Mouse (Mus musculus) midbrain, embryonic 11.5 days (tissue): ENCODE data around the gene Nt5m. TPM values are rescaled to one million over a fixed set of nuclear protein-coding genes. Genes with fewer than 3 reads are reported as not detected.

Experiments used
- ATAC-seq: fragments of 200-750 bp; cut with Nextera tagmentation; 2 replicates; pipeline ENCODE4 v1.8.0; 2017; ENCODE audit warnings: moderate TSS enrichment, moderate library complexity; ENCODE audit not compliant: low FRiP score
- DNase-seq: peaks from one replicate; pipeline ENCODE4 v3.0.0; 2015; ENCODE audit warnings: low spot score; ENCODE audit errors: missing footprints
- H3K27ac ChIP-seq: fragments of 300-500 bp; sonication (generic); 2 replicates; pipeline ENCODE4 v1.5.1; 2014; ENCODE audit warnings: low read depth, low read length
- H3K27me3 ChIP-seq: fragments of 300-500 bp; sonication (generic); 2 replicates; pipeline ENCODE4 v1.6.1; 2014; ENCODE audit warnings: mild to moderate bottlenecking, low read length, moderate library complexity, mixed read lengths; ENCODE audit not compliant: control insufficient read depth, insufficient read depth
- H3K36me3 ChIP-seq: fragments of 300-500 bp; sonication (generic); 2 replicates; pipeline ENCODE4 v1.6.1; 2014; ENCODE audit warnings: mild to moderate bottlenecking, low read length, moderate library complexity, mixed read lengths; ENCODE audit not compliant: control insufficient read depth, insufficient read depth
- H3K4me1 ChIP-seq: fragments of 300-500 bp; sonication (generic); 2 replicates; pipeline ENCODE4 v1.6.1; 2014; ENCODE audit warnings: low read length; ENCODE audit not compliant: control insufficient read depth, insufficient read depth
- H3K4me2 ChIP-seq: fragments of 300-500 bp; sonication (generic); 2 replicates; pipeline ENCODE4 v1.6.1; 2014; ENCODE audit warnings: mild to moderate bottlenecking, moderate library complexity
- H3K4me3 ChIP-seq: fragments of 300-500 bp; sonication (generic); 2 replicates; pipeline ENCODE4 v1.5.1; 2014; ENCODE audit warnings: low read depth, low read length
- H3K9ac ChIP-seq: fragments of 300-500 bp; sonication (generic); 2 replicates; pipeline ENCODE4 v1.6.1; 2014; ENCODE audit warnings: low read length
- H3K9me3 ChIP-seq: fragments of 300-500 bp; sonication (generic); 2 replicates; pipeline ENCODE4 v1.6.1; 2016; ENCODE audit warnings: low read length; ENCODE audit not compliant: control insufficient read depth
- WGBS: fragments of 180-500 bp; shearing (Covaris S2); extraction: QIAGEN DNeasy Blood & Tissue Kit; methylation state at CpG from one replicate; pipeline ENCODE4 v1.1.7; 2014; 5-methylcytosine and 5-hydroxymethylcytosine counted together
- polyA plus RNA-seq: library from polyadenylated mRNA; unstranded; fragments of >200 nt; fragmentation: Nextera tagmentation; extraction: Ambion mirVana; gene quantifications from 2 replicates; pipeline ENCODE4 v1.2.1, GENCODE M21; 2014

Nt5m gene
- polyA plus RNA-seq, 1 experiment from 2014 or later: 38.8 TPM

DNA sequence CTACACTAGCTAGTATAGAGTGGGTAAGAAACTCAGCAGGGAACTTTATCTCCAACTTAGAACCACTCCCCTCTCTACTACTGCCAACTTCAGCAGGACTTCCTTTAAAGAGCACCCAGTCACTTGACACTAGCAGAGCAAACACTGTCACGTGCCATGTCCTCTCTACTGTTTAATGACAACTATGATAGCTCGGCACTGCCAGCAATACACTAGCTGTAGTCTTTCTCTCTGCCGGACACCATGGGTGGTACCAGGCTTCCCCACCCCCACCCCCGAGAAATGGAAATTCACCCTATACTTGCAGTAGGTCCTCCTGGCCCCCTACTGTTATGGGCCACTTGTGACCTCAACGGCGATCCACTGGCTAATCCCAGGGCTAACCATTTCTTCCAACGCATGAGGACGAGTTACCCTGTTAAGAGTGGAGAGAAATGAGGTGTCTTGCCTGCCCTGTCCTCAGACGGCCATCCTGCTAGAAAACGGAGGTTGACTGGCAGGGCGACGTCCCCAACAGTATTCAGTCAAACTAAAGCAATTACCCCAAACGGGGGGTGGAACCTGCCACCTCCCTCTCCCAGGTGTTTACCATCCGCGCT, 30.1 kb upstream of the Nt5m start:
- no peak for DNase-seq
- ATAC-seq: peak; percentile 51

DNA sequence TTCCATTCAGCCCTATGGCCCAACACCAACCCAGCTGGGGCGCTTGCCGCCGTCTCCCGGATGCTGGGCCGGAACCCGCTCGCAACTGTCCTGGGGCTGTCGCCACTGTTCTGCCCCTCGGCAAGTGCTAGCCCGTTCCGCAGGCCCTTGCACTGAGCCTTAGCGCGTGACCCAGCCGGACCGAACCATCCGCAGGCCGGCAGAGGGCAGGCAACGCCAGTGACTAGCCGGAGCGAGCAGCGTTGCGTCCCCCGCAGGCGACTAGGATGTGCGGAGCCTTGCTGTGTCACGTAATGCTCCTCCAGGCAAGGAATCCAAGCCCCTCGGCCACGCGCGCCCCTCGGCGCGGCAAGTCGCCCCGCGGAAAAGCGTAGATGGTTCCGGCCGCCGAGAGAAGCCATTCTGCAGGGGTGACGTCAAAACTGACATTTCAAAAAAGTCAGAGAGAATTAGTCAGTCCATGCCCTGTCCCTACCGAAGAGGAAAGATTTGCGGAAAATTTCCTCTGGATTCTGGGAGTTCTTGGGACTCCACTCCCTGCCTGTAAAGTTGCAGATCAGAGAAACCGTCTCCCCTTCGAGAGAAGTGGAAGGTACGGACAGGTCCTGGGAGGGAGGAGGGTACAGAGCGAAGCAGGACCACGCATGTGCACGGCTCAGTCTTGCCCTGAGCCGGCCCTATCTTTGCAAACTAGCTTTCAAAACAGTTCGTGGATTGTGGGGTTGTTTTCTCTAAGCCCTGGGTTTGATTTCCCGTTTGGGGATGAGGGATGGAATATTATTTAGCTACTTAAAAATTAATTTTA, 29.4 kb upstream of the Nt5m start, which contains the start of gene Flcn:
Gene Flcn, minus strand, starts transcription at position 347 of the 805 bp plus-strand sequence.
- Histone ChIP-seq H3K4me3 (peak within 1 kb of the TSS; percentile 70), H3K27ac (peak within 1 kb of the TSS; percentile 97), H3K9me3 (no peaks in the 10 kb centered on the region), H3K4me1 (peaks cover 9% of the 10 kb centered on the region), H3K4me2 (peak within 1 kb of the TSS; percentile 81), H3K27me3 (no peaks in the 10 kb centered on the region), H3K36me3 (peaks cover 7% of the 10 kb centered on the region; the same call in 1 of the 2 replicates), H3K9ac (peak within 1 kb of the TSS; percentile 97)
- WGBS: under 1% methylated on average over 52 of the region's 52 CpGs
- peak; percentile 99 for DNase-seq
- ATAC-seq: peak; percentile 96

More for the DNA sequence above, 30.1 kb upstream of the Nt5m start:
- peak overlapping the region; percentile 97 for H3K27ac ChIP-seq
- H3K9me3 ChIP-seq: no peaks in the 10 kb centered on the region
- H3K36me3 ChIP-seq: peaks cover 10% of the 10 kb centered on the region
- H3K4me3 ChIP-seq: peak overlapping the region; percentile 70
- H3K9ac ChIP-seq: peak overlapping the region; percentile 97
- under 1% methylated on average over 15 of the region's 15 CpGs for WGBS
- peak overlapping the region; percentile 81 for H3K4me2 ChIP-seq
- H3K4me1 ChIP-seq: peaks cover 9% of the 10 kb centered on the region
- no peaks in the 10 kb centered on the region for H3K27me3 ChIP-seq

DNA sequence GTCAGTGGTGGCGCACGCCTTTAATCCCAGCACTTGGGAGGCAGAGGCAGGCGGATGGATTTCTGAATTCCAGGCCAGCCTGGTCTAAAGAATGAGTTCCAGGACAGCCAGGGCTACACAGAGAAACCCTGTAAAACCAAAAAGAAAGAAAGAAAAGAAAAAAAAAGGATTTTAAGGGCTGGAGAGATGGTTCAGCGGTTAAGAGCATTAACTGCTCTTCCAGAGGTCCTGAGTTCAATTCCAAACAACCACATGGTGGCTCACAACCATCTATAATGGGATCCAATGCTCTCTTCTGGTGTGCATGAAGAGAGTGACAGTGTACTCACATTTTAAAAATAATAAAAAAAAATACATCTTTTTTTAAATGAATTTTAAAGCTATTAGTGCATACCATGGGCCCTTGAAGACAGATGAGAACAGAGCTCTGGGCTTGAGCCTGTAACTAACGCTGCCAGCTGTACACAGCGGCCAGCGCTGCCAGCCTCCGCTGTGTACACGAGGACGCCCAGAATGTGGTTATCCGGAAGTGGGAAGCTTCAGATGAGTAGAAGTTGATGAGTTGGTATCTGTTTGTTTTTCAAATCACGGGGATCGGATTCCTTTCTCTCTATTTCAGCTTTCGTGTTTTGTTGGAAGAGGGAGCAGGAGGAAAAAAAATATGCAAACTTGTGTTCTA, 28.6 kb upstream of the Nt5m start:
- Histone ChIP-seq H3K4me2 (peak overlapping the region; percentile 81), H3K27me3 (no peaks in the 10 kb centered on the region), H3K4me3 (peak overlapping the region; percentile 70), H3K27ac (peak overlapping the region; percentile 97; the same call in 1 of the 2 replicates), H3K36me3 (0 out of 2 replicates have a peak, but pooled peaks cover 4% of the 10 kb centered on the region), H3K9me3 (no peaks in the 10 kb centered on the region), H3K9ac (peak overlapping the region; percentile 97), H3K4me1 (peaks cover 9% of the 10 kb centered on the region)
- DNase-seq (no peak), ATAC-seq (no peak)
- 64% methylated on average over 14 of the region's 14 CpGs for whole genome bisulfite sequencing

DNA sequence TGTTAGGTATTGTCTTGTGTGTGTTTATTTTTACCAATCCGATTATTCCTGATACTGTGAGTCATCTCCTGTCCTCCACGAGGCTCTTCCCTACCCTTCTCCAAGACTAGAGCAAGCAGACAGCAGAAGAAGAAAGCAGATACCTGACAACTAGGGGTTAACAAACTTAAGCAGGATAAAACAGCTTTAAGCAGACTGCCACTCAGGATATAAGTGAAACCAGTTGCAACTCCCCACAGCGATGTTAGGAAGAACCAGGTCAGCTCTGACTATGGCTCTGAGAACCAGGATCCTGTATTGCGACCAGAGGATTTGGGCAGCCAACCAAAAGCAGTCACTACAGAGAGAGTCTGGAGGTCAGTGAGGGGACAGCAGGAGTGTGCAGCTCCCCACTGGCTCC, 28.0 kb upstream of the Nt5m start:
- Histone ChIP-seq H3K9ac (no peak overlapping the region), H3K9me3 (no peaks in the 10 kb centered on the region), H3K4me3 (no peak overlapping the region), H3K27ac (no peak overlapping the region), H3K27me3 (no peaks in the 10 kb centered on the region), H3K4me1 (peaks cover 9% of the 10 kb centered on the region), H3K4me2 (no peak overlapping the region), H3K36me3 (0 out of 2 replicates have a peak, but pooled peaks cover 5% of the 10 kb centered on the region)
- no peak for ATAC-seq
- 72% methylated on average over 4 of the region's 4 CpGs for WGBS
- no peak for DNase-seq

DNA sequence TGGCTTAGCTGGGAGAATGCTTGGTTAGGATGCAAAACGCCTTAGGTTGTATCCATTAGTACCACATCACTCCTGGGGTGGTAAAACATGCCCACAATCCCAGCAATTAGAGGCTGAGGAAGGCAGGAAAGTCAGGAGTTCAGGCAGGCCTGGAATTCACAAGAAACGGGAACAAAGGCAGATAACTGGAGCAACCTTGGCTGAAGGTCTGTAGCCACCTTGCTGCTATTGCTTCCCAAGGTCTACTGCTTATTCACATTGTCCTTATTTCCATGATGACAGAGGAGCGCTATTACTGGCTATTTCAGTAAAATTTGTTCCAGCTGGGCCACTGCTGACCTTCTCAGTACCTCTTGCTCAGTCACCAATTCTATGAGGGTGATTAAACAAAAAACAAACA, 26.0 kb upstream of the Nt5m start:
- H3K4me2 ChIP-seq: no peak overlapping the region
- H3K27me3 ChIP-seq: no peaks in the 10 kb centered on the region
- no peaks in the 10 kb centered on the region for H3K9me3 ChIP-seq
- H3K4me1 ChIP-seq: peaks cover 9% of the 10 kb centered on the region
- WGBS: 79% methylated on average over 3 of the region's 3 CpGs
- ATAC-seq (no peak), DNase-seq (no peak)
- no peak overlapping the region for H3K27ac ChIP-seq
- H3K9ac ChIP-seq: no peak overlapping the region
- peaks cover 10% of the 10 kb centered on the region; the same call in 1 of the 2 replicates for H3K36me3 ChIP-seq
- no peak overlapping the region for H3K4me3 ChIP-seq

DNA sequence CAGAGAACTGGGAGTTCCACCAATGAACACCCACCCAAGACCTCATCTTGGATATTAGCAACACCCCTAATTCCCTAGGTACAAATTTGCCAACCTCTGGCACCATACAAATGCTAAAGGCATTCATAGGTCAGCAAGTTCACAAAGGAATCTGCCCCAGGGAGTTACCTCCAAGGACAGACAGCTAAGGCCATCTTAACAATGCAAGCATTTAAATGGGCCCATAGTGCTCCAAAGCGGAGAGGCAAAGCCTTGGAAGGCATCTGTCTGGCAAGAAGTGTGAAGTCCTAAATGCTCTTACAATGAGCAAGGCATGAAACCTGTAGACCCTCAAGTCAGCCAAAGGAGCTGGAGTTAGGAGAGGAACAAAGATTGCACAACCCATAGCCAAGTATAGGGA, 24.9 kb upstream of the Nt5m start:
- Histone ChIP-seq H3K9ac (no peak overlapping the region), H3K9me3 (no peaks in the 10 kb centered on the region), H3K27ac (no peak overlapping the region), H3K4me3 (no peak overlapping the region), H3K27me3 (no peaks in the 10 kb centered on the region), H3K4me2 (no peak overlapping the region), H3K36me3 (peaks cover 17% of the 10 kb centered on the region), H3K4me1 (no peaks in the 10 kb centered on the region)
- DNase-seq (no peak), ATAC-seq (no peak)
- 72% methylated on average over 1 of the region's 1 CpGs for WGBS

DNA sequence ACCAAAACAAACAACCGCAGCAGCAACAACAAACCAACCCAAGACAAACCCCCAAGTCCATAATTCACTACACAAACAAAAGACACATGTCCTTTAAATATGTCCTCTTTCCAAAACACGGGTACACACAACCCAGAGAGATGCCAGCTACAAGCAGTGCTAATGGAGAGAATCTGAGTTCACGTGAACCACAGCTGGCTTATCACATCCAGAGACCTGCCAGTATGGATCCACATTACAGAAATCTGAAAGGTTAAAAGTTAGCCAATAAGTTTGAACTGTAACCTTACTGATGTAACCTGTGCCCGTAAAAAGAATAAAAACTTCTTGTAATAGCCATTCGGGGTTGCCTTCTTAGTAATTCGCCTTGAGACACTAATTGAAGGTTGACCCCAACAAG, 24.3 kb upstream of the Nt5m start:
- 92% methylated on average over 6 of the region's 6 CpGs for WGBS

DNA sequence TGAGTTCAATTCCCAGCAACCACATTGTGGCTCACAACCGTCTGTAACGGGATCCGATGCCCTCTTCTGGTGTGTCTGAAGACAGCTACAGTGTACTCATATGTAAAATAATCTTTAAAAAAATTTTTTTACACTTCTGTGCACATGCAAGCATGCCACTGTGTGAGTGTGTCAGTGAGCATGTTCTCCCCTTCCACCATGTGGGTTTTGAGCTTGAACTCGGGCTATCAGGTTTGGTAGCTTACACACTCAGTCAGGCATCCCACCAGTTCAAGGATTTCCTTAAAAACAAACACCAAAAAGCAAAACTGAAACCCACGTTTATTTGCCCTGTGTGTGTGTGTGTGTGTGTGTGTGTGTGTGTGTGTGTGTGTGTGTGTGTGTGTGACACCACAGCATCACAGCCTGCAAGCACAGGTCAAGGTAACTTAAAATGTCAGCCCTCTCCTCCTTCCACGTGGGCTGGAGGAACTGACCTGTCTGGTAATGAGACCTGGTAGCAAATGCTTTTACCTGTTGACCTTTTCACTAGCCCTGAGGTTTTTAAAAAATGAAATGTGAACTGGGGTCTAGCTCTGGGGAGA, 23.7 kb upstream of the Nt5m start:
- no peak for DNase-seq
- H3K27me3 ChIP-seq: no peaks in the 10 kb centered on the region
- no peak overlapping the region for H3K9ac ChIP-seq
- no peak overlapping the region for H3K4me3 ChIP-seq
- no peak overlapping the region for H3K4me2 ChIP-seq
- H3K9me3 ChIP-seq: no peaks in the 10 kb centered on the region
- ATAC-seq: no peak
- WGBS: 89% methylated on average over 6 of the region's 6 CpGs
- H3K36me3 ChIP-seq: peaks cover 27% of the 10 kb centered on the region
- no peak overlapping the region for H3K27ac ChIP-seq
- no peaks in the 10 kb centered on the region for H3K4me1 ChIP-seq

More for the DNA sequence above, 24.3 kb upstream of the Nt5m start:
- no peak overlapping the region for H3K27ac ChIP-seq
- no peak overlapping the region for H3K4me2 ChIP-seq
- H3K27me3 ChIP-seq: no peaks in the 10 kb centered on the region
- H3K36me3 ChIP-seq: peaks cover 23% of the 10 kb centered on the region
- H3K4me3 ChIP-seq: no peak overlapping the region
- H3K4me1 ChIP-seq: no peaks in the 10 kb centered on the region
- H3K9ac ChIP-seq: no peak overlapping the region
- no peaks in the 10 kb centered on the region for H3K9me3 ChIP-seq
- DNase-seq (no peak), ATAC-seq (no peak)
